Mouse (Mus musculus) neural tube, embryonic 12.5 days (tissue): ENCODE results near the gene Glb1. TPM values are rescaled to one million over a fixed set of nuclear protein-coding genes. Genes with fewer than 3 reads are reported as not detected.

Source experiments
- ATAC-seq: fragments of 200-750 bp; cut with Nextera tagmentation; 2 replicates; pipeline ENCODE4 v1.8.0; 2017; ENCODE audit warnings: low read depth, mild to moderate bottlenecking, moderate TSS enrichment, moderate library complexity; ENCODE audit not compliant: low FRiP score
- H3K27ac ChIP-seq: fragments of 300-500 bp; sonication (generic); 2 replicates; pipeline ENCODE4 v1.5.1; 2016
- H3K27me3 ChIP-seq: fragments of 300-500 bp; sonication (generic); replicated peaks from 2 replicates; pipeline ENCODE4 v1.6.1; 2016; ENCODE audit warnings: mild to moderate bottlenecking
- H3K36me3 ChIP-seq: fragments of 300-500 bp; sonication (generic); 2 replicates; pipeline ENCODE4 v1.6.1; 2016; ENCODE audit warnings: mild to moderate bottlenecking
- H3K4me1 ChIP-seq: fragments of 300-500 bp; sonication (generic); 2 replicates; pipeline ENCODE4 v1.6.1; 2016
- H3K4me2 ChIP-seq: fragments of 300-500 bp; sonication (generic); replicated peaks from 2 replicates; pipeline ENCODE4 v1.6.1; 2016; ENCODE audit warnings: mild to moderate bottlenecking
- H3K4me3 ChIP-seq: fragments of 300-500 bp; sonication (generic); 2 replicates; pipeline ENCODE4 v1.5.1; 2016
- H3K9ac ChIP-seq: fragments of 300-500 bp; sonication (generic); 2 replicates; pipeline ENCODE4 v1.6.1; 2016; ENCODE audit warnings: mild to moderate bottlenecking
- H3K9me3 ChIP-seq: fragments of 300-500 bp; sonication (generic); 2 replicates; pipeline ENCODE4 v1.6.1; 2016; ENCODE audit warnings: mild to moderate bottlenecking
- WGBS: fragments of 180-500 bp; shearing (Covaris S2); methylation state at CpG from one replicate; pipeline ENCODE4 v1.1.7; 2016; 5-methylcytosine and 5-hydroxymethylcytosine counted together
- polyA plus RNA-seq: library from polyadenylated mRNA; unstranded; fragments of >200 nt; fragmentation: Nextera tagmentation; extraction: Ambion mirVana; gene quantifications from 2 replicates; pipeline ENCODE4 v1.2.1, GENCODE M21; 2016

Gene Glb1
- polyA plus RNA-seq, 1 experiment from 2014 or later = 24.5 TPM

DNA sequence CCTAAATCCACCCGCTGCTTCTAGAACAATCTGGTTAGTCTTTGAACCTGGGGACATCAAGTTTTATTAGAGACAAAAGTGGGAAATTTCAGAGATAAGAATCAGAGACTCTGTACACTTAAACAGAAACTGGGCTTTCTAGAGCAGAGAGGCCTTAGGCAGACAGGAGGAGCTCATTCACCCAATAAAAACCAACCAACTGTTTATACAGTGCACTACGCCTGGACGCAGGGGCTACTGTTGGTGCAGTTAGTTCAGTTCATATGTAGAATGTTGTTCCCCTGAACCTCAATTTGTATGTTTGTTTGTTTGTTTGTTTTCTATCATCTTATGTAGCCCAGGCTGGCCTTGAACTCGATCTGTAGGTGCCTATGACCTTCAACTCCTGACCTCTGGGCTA, 85.9 kb downstream of the Glb1 start:
- Histone ChIP-seq H3K9me3 (no peaks in the 10 kb centered on the region), H3K27ac (no peak overlapping the region), H3K9ac (no peak overlapping the region), H3K36me3 (no peaks in the 10 kb centered on the region), H3K4me2 (no peak overlapping the region), H3K27me3 (no peaks in the 10 kb centered on the region), H3K4me1 (no peaks in the 10 kb centered on the region), H3K4me3 (no peak overlapping the region)
- WGBS = 87% methylated on average over 4 of the region's 4 CpGs
- ATAC-seq = no peak

DNA sequence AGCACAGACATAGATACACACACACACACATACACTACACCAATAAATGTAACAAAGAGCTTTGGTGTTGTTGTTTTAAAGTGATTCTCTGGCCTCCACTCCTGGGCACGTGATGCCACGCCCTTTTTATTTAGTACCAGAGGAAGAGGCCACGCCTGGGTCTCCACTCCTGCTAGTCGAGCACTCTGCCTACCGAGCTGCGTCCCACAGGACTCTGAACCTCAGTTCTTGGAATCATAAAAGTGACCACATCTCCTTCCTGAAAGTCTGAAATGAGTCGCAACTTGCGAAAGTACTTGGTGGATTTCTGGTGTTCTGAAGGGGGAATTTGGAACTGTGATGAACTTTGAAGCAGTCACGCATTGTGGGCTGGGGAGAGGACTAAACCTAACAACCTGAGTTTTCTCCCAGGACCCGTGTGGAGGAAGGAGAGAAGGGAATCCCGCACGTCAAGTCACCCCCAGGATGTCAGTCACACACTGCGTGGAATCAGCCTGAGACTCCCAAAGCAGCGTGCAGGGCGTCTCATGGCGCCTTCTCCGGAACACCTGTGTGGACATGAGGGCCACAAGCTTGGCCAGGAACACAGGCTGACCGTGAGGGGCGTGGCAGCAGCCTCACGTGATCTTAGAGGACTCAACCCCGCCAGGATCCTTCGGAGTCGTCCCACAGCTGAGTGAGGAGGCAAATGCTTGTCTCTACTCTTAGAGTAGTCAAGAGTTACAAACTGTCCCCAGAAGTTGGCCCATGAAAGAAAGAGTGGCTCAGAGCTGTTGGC, 86.8 kb downstream of the Glb1 start:
- H3K4me1 ChIP-seq = no peaks in the 10 kb centered on the region
- WGBS = 88% methylated on average over 23 of the region's 23 CpGs
- H3K36me3 ChIP-seq = no peaks in the 10 kb centered on the region
- no peak overlapping the region for H3K9ac ChIP-seq
- no peak overlapping the region for H3K4me3 ChIP-seq
- no peak overlapping the region for H3K27ac ChIP-seq
- ATAC-seq = no peak
- no peaks in the 10 kb centered on the region for H3K27me3 ChIP-seq
- no peak overlapping the region for H3K4me2 ChIP-seq
- no peaks in the 10 kb centered on the region for H3K9me3 ChIP-seq

DNA sequence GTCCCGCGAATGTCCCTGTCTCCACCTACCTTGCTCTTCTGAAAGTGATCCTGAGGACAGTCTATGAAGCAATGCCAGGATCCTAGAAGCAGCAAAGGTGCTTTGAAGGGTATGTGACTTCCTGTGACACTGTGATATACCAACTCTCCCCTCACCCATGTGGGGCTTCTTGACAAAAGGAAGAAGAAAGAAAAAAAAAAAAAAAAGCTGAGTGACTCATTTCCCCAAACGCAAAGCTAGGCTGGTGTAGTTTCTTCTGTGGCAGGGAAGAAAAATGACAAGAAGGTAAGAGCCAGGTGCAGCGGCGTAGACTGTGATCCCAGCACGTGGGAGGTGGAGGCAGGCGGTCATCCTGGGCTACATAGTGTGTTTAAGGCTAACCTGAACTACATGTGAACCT, 95.6 kb downstream of the Glb1 start:
- 85% methylated on average over 7 of the region's 7 CpGs for WGBS
- no peak for ATAC-seq

DNA sequence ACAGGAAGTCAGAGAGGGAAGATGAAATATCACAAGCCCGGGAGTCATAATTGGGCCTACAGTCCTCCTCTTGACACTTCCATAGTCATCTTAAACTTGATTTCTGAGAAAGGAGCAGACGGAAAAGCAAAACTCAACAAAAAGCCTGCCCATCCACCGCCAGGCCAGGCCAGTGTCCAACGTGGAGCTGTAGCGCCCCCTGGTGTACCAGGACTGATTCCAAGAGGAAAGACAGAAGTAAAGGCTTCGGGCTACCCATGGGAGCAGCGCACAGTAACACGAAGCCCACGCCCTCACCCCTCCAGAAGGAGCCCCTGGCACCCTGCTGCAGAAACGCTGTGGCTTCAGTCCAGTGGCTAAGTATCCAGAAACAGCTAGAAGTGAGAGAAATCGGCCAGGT, 97.3 kb downstream of the Glb1 start:
- Histone ChIP-seq H3K4me1 (no peaks in the 10 kb centered on the region; the same call in 1 of the 2 replicates), H3K36me3 (no peaks in the 10 kb centered on the region), H3K4me2 (peak overlapping the region; percentile 38), H3K9ac (no peak overlapping the region), H3K4me3 (no peak overlapping the region), H3K27ac (no peak overlapping the region), H3K27me3 (no peaks in the 10 kb centered on the region), H3K9me3 (no peaks in the 10 kb centered on the region)
- WGBS = 10% methylated on average over 11 of the region's 11 CpGs
- no peak for ATAC-seq

More for the DNA sequence above, 95.6 kb downstream of the Glb1 start:
- no peak overlapping the region for H3K4me2 ChIP-seq
- no peaks in the 10 kb centered on the region for H3K27me3 ChIP-seq
- H3K4me1 ChIP-seq = no peaks in the 10 kb centered on the region; the same call in 1 of the 2 replicates
- no peaks in the 10 kb centered on the region for H3K9me3 ChIP-seq
- H3K27ac ChIP-seq = no peak overlapping the region
- no peaks in the 10 kb centered on the region for H3K36me3 ChIP-seq
- no peak overlapping the region for H3K4me3 ChIP-seq
- H3K9ac ChIP-seq = no peak overlapping the region

DNA sequence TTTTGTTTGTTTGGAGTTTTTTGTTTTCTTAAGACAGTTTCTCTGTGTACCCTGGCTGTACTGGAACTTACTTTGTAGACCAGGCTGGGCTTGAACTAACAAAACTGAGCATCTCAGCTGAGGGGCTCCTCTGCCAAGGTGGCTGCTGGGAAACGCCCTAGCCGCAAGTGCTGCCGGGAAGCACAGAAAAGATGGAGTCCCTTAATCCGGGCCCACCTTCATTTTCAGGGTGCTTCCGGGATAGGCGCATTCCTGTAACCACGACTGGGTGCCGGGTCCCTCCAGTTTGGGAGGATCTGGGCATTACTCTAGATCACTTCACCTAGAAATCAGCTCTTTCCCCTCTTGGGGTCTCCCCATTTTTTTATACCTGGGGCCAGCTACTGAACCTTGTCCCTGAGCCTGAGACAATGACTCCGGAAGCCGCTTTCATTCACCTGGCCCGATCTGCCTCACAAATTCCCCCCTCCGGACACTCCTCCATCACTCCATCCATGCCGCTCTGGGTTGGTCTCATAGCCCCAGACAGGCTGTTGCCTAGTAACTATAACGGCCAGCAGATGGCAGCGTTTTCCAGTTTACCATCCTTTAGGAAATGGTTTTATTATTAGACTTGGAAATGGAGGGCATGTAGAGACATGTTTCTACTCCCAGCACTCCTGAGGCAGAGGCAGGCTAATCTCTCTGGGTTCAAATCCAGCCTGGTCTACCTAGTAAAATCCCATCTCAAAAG, 99.1 kb downstream of the Glb1 start:
- H3K4me1 ChIP-seq = no peaks in the 10 kb centered on the region; the same call in 1 of the 2 replicates
- H3K9ac ChIP-seq = no peak overlapping the region
- peak overlapping the region; percentile 12; the same call in 1 of the 2 replicates for H3K4me2 ChIP-seq
- no peaks in the 10 kb centered on the region for H3K27me3 ChIP-seq
- WGBS = 17% methylated on average over 15 of the region's 15 CpGs
- H3K27ac ChIP-seq = no peak overlapping the region
- no peaks in the 10 kb centered on the region for H3K36me3 ChIP-seq
- H3K4me3 ChIP-seq = no peak overlapping the region
- H3K9me3 ChIP-seq = no peaks in the 10 kb centered on the region
- ATAC-seq = peak; percentile 63; the same call in 1 of the 2 replicates

DNA sequence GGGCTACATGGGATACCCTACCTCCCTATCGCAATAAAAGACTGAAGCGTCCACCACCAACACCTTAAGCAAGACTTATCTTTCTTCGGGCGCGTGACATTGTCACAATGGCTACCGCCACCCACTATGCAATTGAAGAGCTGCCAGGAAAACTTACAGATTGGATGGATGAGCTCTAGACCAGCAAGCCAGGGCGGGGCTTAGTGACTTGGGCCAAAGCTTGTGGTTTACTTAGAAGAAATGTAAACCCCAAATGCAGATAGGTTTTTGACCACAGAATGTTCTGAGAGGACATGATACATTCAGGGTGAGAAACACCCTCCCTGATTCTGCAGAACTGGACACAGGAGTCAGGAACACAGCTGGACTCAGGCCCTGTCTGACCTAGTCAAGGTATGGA, 100.2 kb downstream of the Glb1 start:
- Histone ChIP-seq H3K27me3 (no peaks in the 10 kb centered on the region), H3K36me3 (no peaks in the 10 kb centered on the region), H3K4me1 (no peaks in the 10 kb centered on the region; the same call in 1 of the 2 replicates), H3K27ac (no peak overlapping the region), H3K4me3 (no peak overlapping the region), H3K9me3 (no peaks in the 10 kb centered on the region), H3K9ac (no peak overlapping the region), H3K4me2 (no peak overlapping the region)
- WGBS = 92% methylated on average over 7 of the region's 7 CpGs
- no peak for ATAC-seq

DNA sequence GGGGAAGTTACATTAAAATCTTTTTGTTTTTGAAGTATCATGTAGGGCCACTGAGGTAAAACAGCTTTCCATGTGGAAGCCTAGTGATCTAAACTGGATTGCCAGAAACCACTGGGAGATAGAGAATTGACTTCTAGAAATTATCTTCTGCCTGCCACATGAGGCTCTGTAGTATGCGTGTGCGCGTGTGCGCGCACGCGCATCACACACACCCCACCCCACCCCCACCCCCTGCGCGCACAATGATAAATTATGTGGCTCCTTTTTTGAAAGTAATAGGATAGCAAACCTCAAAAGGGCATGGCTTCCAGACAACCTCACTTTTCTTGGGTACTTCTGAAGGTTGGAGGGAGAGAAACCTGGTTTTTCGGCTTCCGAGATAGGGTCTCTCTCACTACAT, 101.0 kb downstream of the Glb1 start:
- Histone ChIP-seq H3K4me3 (no peak overlapping the region), H3K27ac (no peak overlapping the region), H3K9ac (no peak overlapping the region), H3K4me2 (no peak overlapping the region), H3K9me3 (no peaks in the 10 kb centered on the region), H3K27me3 (no peaks in the 10 kb centered on the region), H3K4me1 (no peaks in the 10 kb centered on the region; the same call in 1 of the 2 replicates), H3K36me3 (0 out of 2 replicates have a peak, but pooled peaks cover 6% of the 10 kb centered on the region)
- 96% methylated on average over 11 of the region's 11 CpGs for WGBS
- no peak for ATAC-seq

DNA sequence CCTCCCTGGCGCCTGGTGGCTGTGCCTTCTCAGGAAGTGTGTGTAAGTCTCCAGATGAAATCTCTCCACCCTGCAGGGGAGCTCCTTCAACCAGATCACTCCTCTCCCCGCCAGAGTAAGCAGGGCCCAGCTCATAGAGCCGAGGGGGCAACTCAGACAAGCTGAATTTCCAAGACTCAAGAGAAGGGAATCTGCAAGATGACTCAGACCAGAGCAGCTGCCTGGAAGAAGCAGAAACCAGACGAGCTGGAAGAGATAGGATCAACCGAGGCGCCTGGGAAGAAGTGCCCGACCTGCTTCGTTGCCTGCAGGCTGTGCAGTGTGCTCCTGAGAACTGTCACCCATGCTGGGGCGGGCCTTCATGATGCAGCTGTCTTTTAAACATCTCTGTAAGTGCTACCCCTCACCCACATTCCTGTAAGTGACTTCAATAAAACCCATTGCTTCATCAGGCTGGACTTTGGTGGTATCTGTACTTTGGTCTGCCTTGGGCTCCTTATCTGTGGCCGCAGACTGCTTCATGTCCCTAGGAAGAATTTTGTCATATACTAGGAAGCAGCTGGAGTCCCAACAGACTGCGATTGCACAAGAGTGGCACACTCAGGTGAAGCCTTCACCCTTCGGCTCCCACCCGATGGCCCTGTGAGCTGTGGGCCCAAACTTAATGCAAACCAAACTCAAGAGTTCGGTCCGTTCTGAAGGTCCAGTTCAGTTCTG, 102.0 kb downstream of the Glb1 start:
- H3K36me3 ChIP-seq = peaks cover 6% of the 10 kb centered on the region; the same call in 1 of the 2 replicates
- no peak overlapping the region for H3K27ac ChIP-seq
- no peaks in the 10 kb centered on the region for H3K27me3 ChIP-seq
- no peaks in the 10 kb centered on the region for H3K9me3 ChIP-seq
- H3K4me3 ChIP-seq = no peak overlapping the region
- H3K9ac ChIP-seq = no peak overlapping the region
- WGBS = 73% methylated on average over 15 of the region's 15 CpGs
- no peak overlapping the region for H3K4me2 ChIP-seq
- no peaks in the 10 kb centered on the region; the same call in 1 of the 2 replicates for H3K4me1 ChIP-seq
- ATAC-seq = no peak

DNA sequence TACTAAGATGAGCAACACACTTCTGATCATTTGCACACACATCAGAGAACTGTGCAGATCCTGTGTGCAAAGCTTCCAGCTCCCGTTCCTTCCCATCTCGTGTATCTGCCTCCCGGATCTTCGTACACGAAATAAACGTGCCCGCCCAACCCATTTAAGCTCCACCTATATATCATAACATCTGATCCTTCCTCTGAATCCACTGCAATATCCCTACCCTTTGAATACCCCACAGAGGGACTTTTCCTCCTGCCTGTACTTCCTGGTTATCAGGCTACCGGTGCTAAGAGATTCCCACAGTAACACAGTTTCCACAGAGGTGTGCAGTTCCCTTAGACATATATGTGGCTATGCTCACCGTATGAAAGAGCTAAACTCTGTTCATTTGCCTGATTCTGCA, 103.9 kb downstream of the Glb1 start, which contains the start of gene Ccr4:
TSS of gene Ccr4 (minus strand) at position 101 of the 400 bp plus-strand sequence.
- H3K27ac ChIP-seq = no peak within 1 kb of the TSS
- no peak within 1 kb of the TSS for H3K4me3 ChIP-seq
- no peak for ATAC-seq
- no peaks in the 10 kb centered on the region for H3K9me3 ChIP-seq
- no peaks in the 10 kb centered on the region for H3K27me3 ChIP-seq
- 92% methylated on average over 9 of the region's 9 CpGs for WGBS
- no peaks in the 10 kb centered on the region for H3K4me1 ChIP-seq
- H3K4me2 ChIP-seq = no peak within 1 kb of the TSS
- peaks cover 17% of the 10 kb centered on the region for H3K36me3 ChIP-seq
- no peak within 1 kb of the TSS for H3K9ac ChIP-seq

DNA sequence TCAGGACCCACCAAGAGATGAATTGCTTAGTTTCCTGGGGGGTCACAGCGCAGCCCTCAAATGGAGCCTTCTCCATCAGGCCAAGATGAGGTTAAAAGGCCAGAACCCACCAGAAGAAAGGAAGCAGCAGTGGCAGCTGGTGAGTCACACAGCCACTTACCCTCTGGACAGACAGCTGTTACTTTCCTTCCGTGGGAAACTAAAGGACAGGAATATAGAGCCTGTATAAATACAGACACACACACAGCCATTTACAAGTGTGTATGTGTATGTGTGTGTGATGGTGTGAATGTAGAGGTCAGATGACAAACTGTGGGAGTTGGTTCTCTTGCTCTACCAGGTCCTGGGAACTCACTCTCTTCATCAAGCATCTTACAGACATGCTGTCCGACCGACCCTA, 105.7 kb downstream of the Glb1 start:
- ATAC-seq = no peak
- 77% methylated on average over 4 of the region's 4 CpGs for WGBS
- H3K9me3 ChIP-seq = peaks cover 4% of the 10 kb centered on the region; the same call in 1 of the 2 replicates
- no peak overlapping the region for H3K27ac ChIP-seq
- no peaks in the 10 kb centered on the region for H3K4me1 ChIP-seq
- H3K9ac ChIP-seq = no peak overlapping the region
- H3K36me3 ChIP-seq = peaks cover 32% of the 10 kb centered on the region
- no peak overlapping the region for H3K4me2 ChIP-seq
- no peak overlapping the region for H3K4me3 ChIP-seq
- H3K27me3 ChIP-seq = no peaks in the 10 kb centered on the region

DNA sequence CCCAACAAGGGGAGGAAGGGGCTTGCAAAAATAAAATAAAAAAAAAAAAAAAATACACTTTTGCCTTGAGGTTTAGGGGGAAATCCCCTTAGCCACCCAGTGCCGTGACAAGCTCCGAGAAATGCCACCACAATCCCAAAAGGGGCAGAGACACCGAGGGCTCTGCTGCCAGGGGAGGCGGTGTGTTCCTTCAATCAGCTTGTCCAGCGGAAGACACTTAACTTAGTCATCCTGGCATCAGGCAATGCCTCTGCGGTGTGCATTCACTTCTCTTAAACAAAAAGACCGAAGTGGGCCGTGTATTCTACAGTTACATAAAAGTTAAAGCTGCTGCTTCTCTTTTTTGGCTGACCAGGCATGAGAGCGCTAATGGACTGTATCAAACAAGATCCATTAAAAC, 106.5 kb downstream of the Glb1 start:
- H3K4me2 ChIP-seq = no peak overlapping the region
- 92% methylated on average over 9 of the region's 9 CpGs for WGBS
- peaks cover 38% of the 10 kb centered on the region for H3K36me3 ChIP-seq
- no peaks in the 10 kb centered on the region for H3K27me3 ChIP-seq
- H3K9ac ChIP-seq = no peak overlapping the region
- no peaks in the 10 kb centered on the region for H3K4me1 ChIP-seq
- no peak for ATAC-seq
- H3K9me3 ChIP-seq = peaks cover 10% of the 10 kb centered on the region; the same call in 1 of the 2 replicates
- no peak overlapping the region for H3K27ac ChIP-seq
- H3K4me3 ChIP-seq = no peak overlapping the region

DNA sequence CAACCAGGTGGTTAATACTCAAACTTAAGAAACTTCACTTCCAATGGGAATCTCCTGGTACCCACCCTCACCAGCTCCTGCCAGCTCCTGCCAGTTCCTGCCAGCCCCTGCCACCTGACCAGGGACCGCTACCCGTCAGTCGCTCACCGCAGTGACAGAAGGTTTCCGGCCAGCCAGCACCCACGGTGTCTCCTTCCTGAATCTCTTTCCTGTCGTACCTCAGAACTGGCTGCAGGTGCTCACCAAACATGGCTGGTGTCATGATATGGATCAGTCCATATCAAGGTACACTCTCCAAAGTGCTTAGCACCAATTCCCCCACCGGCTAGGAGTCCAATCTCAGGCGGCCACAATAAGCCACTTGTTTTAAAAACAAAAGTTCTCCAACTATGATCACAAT, 108.9 kb downstream of the Glb1 start:
- no peak overlapping the region for H3K9ac ChIP-seq
- no peak overlapping the region for H3K4me2 ChIP-seq
- H3K4me3 ChIP-seq = no peak overlapping the region
- peaks cover 27% of the 10 kb centered on the region for H3K9me3 ChIP-seq
- H3K27me3 ChIP-seq = no peaks in the 10 kb centered on the region
- no peak for ATAC-seq
- 97% methylated on average over 9 of the region's 9 CpGs for WGBS
- H3K36me3 ChIP-seq = peaks cover 62% of the 10 kb centered on the region
- H3K27ac ChIP-seq = no peak overlapping the region
- H3K4me1 ChIP-seq = no peaks in the 10 kb centered on the region
